Mouse (Mus musculus) spleen, adult 2 months (tissue): ENCODE measurements around the gene Mrrf.

Experiments
- CTCF ChIP-seq: fragments of 200-500 bp; IDR thresholded peaks from 2 replicates; pipeline ENCODE4 v1.5.1; 2011; ENCODE audit warnings: mild to moderate bottlenecking, inconsistent platforms; ENCODE audit not compliant: insufficient read depth, insufficient read length, insufficient replicate concordance; ENCODE audit errors: extremely low read depth
- POLR2A ChIP-seq: fragments of 200-500 bp; IDR thresholded peaks from 2 replicates; pipeline ENCODE4 v1.6.1; 2011; ENCODE audit warnings: low read depth, low read length, inconsistent platforms

- TF ChIP-seq POLR2A = no peak
- TF ChIP-seq CTCF = no peak
These were observed 33.1 kb upstream of the Mrrf start for GRCm38 (mm10) chr2:36103069-36103554.
